Mouse (Mus musculus): ENCODE measurements around the gene Ncln. TPM values are rescaled to one million over a fixed set of nuclear protein-coding genes. Genes with fewer than 3 reads are reported as not detected.

Ncln gene
- total RNA-seq (2023) = 94.5 and 145 TPM in 2 replicates

DNA sequence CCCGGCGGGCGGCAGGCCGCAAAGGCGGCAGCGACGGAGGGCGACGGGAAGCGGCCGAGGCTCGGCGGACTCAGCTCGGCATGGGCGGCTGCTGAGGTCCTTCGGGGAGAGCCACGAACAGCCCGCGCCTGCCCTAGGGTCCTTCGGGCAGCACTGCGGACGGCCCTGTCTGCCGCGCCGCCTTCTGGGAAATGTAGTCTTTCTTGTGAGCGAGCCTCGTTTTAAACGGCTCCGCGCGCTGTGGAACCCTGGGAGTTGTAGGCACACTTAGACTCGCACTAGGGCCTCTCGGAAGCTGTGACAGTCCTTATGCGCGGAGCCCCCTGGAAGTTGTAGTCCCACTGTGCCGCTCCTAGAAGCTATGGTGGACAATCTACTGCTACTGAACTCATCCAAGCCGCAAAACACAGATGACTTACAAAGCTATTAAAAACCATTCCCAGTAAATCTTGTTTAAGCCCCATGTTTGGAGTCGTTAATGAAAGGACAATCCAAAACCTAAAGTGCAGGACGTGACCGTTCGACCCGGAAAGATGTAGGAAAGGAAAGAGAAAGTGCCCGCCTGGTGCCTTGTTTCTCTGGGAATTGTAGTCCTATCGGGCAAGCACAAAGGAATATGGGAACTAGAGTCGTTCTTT lies at the start of gene Ncln:
Gene Ncln, minus strand, starts transcription at position 129 of the 638 bp plus-strand sequence.

DNA sequence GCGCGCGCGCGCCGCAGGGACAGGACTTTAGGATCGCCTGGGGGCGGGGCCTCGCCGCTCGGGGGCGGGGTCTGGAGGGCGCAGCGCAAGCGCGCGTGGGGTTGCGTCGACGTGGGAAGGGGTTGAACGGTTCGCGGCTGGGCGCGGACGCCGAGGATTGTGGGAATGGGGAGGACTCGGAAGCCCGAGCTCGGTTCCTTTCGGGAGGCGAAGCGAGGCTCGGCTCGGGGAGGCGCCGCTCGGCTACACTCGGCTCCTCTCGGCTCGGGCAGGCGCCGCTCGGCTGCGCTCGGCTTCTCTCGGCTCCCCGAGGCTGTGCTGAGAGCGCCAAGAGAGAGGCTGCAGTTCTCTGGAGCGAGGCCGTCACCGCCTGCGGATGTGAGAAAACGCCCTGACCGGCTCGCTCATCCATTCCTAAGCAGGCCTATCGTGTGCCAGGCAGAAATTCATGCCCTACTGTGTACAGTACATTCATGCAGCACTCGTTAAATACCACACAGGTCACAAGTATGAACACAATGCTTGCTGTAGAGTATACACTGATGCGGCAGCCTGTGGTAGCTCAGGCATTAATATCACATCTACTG lies 49.1 kb upstream of the Ncln start, which contains the start of gene Gna11:
Gene Gna11, minus strand, starts transcription at position 30 of the 587 bp plus-strand sequence.

DNA sequence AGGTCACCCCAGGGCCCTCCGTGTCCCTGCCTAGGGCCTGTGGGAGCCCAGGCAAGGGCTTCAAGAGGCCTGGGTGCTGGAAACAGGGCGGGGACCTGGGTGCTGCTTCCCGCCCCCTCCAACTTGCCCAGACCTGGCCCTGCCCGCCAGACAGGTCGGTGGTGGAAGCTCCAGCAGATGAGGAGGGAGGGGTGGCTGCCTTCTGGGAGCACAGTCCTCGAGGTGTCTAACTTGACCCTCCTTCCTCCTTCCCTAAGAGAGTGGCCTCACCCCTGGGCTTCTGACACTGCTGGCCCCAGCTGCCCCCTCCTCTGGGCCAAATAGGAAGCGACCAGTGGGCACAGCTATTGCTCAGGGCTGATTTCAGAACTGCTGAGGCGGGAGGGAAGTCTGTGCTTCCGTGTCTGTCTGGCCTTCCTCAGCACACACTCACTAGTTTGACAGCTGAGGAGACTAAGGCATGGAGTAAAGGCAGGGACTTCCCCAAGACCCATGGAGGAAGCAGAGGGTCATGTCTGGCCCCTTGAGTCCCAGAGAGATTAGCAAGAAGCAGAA lies 27.9 kb upstream of the Ncln start, which contains the start of gene Gna15:
Gene Gna15, minus strand, starts transcription at position 175 of the 555 bp plus-strand sequence.

DNA sequence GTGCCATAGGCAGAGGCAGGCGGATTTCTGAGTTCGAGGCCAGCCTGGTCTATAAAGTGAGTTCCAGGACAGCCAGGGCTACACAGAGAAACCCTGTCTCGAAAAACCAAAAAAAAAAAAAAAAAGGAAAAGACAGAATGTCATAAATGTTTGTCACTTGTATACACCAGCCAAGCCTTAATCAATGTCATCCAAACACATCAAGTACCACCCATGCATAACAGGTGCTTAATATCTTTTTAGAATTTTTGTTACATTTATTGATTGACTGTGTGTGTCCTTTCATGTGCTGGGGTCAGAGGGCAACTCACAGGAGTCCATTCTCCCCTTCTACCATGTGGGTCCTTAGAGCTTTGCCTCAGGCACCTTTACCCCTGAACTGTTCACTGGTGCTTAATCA lies 3.8 kb upstream of the Ncln start, which contains the start of gene S1pr4:
Gene S1pr4, minus strand, starts transcription at position 101 of the 400 bp plus-strand sequence.

DNA sequence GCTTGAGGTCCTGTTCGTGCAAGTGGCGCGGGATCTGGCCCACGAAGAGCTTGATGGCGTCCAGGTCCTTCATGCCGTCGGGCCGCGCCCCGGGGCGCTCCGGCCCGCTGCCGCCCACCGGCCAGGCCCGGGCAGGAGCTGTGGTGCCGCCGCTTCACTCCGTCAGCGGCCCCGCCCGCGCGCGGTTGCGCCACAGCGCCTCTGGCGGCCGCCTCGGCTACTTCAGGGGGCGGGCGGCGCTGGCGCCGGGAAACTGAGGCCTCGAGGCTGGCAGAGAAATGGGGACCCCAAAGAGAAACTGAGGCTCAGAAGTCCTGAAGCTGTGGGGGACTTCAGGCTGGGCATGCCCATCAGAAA lies 13.7 kb downstream of the Ncln start, which contains the start of gene Celf5:
Gene Celf5, minus strand, starts transcription at position 177 of the 357 bp plus-strand sequence.

DNA sequence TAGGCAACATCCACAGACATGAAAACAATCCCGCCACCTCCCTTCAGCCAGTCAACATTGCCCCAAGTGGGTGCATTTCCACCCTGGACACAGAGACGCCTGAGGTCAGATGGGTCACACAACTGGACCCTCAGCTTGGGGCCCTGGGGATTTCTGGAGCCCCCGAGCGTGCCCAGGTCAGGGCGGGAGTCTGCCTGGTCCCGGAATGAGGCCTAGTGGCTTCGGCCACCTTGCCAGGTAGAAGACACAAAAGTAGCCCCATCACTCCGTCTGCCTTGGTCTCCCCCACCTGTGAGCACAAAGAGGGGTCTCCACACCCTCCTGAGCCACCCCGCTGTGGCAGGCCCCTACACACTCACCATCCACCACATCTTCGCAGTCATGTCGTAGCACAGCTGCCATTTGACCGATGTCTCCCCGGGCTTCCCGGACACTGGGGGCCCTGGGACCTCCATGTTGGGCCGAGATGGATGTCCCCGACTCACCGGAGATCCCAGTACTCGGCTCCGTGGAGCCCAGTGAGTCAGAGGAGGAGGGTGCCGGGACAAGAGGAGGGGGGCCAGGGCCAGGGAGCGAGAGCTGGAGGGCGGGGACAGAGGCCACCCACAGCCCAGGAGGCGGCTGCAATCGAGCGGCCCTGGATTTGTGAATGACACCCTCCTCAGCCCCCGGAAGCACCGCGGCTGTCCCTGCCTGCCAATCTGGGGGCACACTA lies 40.9 kb downstream of the Ncln start, which contains the start of gene Nfic:
Gene Nfic, minus strand, starts transcription at position 455 of the 715 bp plus-strand sequence.

Other genes with a start within 250 kb of the Ncln start
- 5.3 and 8.3 TPM in 2 replicates for gene Matk, start 243.5 kb downstream of the Ncln start, total RNA-seq (2023)
- gene Mrpl54, start 229.5 kb downstream of the Ncln start, total RNA-seq (2023) = 20.7 and 28.0 TPM in 2 replicates
- gene Apba3, start 229.4 kb downstream of the Ncln start, total RNA-seq (2023) = 21.8 and 26.0 TPM in 2 replicates
- gene Tjp3, start 204.8 kb downstream of the Ncln start, total RNA-seq (2023) = 6.9 and 8.6 TPM in 2 replicates
- 89.4 and 124 TPM in 2 replicates for gene Pip5k1c, start 203.4 kb downstream of the Ncln start, total RNA-seq (2023)
- 26.4 and 33.1 TPM in 2 replicates for gene Cactin, start 175.3 kb downstream of the Ncln start, total RNA-seq (2023)
- gene Tbxa2r, start 167.7 kb downstream of the Ncln start, total RNA-seq (2023) = 0.47 TPM in 1 of 2 replicates, not detected in the other
- not detected in 2 replicates for gene Gipc3, start 153.1 kb downstream of the Ncln start, total RNA-seq (2023)
- gene Hmg20b, start 145.9 kb downstream of the Ncln start, total RNA-seq (2023) = 38.3 and 47.1 TPM in 2 replicates
- 26.6 and 28.7 TPM in 2 replicates for gene Mfsd12, start 138.9 kb downstream of the Ncln start, total RNA-seq (2023)
- gene 4930404N11Rik, start 130.6 kb downstream of the Ncln start, total RNA-seq (2023) = 6.0 and 7.1 TPM in 2 replicates
- 50.3 and 54.1 TPM in 2 replicates for gene Fzr1, start 117.9 kb downstream of the Ncln start, total RNA-seq (2023)
- gene Dohh, start 112.0 kb downstream of the Ncln start, total RNA-seq (2023) = 22.1 and 26.0 TPM in 2 replicates
- 2.0 and 2.2 TPM in 2 replicates for gene Gm48551, start 111.9 kb downstream of the Ncln start, total RNA-seq (2023)
- gene Gm48552, start 107.4 kb downstream of the Ncln start, total RNA-seq (2023) = 0.91 TPM in 1 of 2 replicates, not detected in the other
- gene Smim24, start 103.3 kb downstream of the Ncln start, total RNA-seq (2023) = 5.1 and 6.8 TPM in 2 replicates
- 60.2 and 61.9 TPM in 2 replicates for gene Nfic, start 40.8 kb downstream of the Ncln start, total RNA-seq (2023)
- gene Celf5, start 13.7 kb downstream of the Ncln start, total RNA-seq (2023) = not detected in 2 replicates
- 74.1 and 98.5 TPM in 2 replicates for gene S1pr4, start 3.7 kb upstream of the Ncln start, total RNA-seq (2023)
- 27.7 and 31.6 TPM in 2 replicates for gene Gna15, start 27.8 kb upstream of the Ncln start, total RNA-seq (2023)
- 6.3 and 7.7 TPM in 2 replicates for gene Gna11, start 48.8 kb upstream of the Ncln start, total RNA-seq (2023)
- 259 and 315 TPM in 2 replicates for gene Aes, start 63.1 kb upstream of the Ncln start, total RNA-seq (2023)
- 0.95 and 1.5 TPM in 2 replicates for gene Tle2, start 78.2 kb upstream of the Ncln start, total RNA-seq (2023)
- gene Tle6, start 104.7 kb upstream of the Ncln start, total RNA-seq (2023) = 2.5 and 3.8 TPM in 2 replicates
- 0.69 and 0.82 TPM in 2 replicates for gene BC025920, start 109.9 kb upstream of the Ncln start, total RNA-seq (2023)
- 9.8 and 10.9 TPM in 2 replicates for gene Sirt6, start 131.4 kb upstream of the Ncln start, total RNA-seq (2023)
- 0.25 and 0.52 TPM in 2 replicates for gene Ankrd24, start 132.1 kb upstream of the Ncln start, total RNA-seq (2023)
- 0.35 TPM in 1 of 2 replicates, not detected in the other for gene Gm10778, start 152.7 kb upstream of the Ncln start, total RNA-seq (2023)
- gene Zfp433, start 208.4 kb upstream of the Ncln start, total RNA-seq (2023) = 1.5 and 5.1 TPM in 2 replicates